Mouse (Mus musculus): ENCODE data around the gene Mars2.

Mars2 gene

DNA sequence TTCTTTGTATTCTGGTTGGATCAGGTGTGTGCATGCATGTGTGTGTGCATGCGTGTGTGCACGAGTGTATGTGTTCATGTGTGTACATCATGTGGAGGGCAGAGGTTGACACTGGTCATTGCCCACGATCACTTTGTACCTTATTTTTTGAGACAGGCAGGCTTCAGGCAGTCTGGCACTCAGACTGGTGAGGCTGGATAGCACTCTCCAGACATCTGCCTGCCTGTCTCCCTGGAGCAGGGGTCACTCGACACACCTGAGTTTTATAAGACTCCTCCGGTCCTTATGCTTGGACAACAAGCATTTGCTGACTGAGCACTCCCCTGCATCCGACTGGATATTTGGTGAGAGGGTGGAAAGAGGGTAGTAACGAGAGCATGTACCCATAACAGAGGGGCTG is 14.0 kb upstream of the Mars2 start:
- no peak for DNase-seq (ENCODE audit: extremely low spot score)

DNA sequence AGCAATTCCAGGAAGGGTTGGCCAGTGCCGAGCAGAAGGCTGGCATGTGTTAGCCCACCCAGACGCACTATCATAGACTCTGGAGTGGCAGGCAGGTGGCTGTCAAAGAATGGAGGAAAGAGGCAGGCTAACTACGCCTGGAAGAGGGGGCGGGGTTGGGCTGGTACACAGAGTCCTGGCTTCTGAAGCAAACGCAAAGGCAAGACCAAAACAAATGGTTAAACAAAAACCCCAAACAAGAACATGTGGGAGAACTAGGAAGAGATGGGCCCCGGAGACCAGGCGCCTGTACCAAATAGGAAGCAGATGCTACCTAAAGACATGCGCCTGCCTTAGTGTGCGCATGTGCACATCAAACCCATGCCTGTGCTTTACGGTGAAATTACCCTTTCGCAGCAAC is 12.9 kb upstream of the Mars2 start:
- DNase-seq (ENCODE audit: extremely low spot score) = no peak

GRCm38 (mm10) chr1:55225398-55225797 is 11.6 kb upstream of the Mars2 start:
- no peak for DNase-seq (ENCODE audit: extremely low spot score)

GRCm38 (mm10) chr1:55226011-55226857 is 10.7 kb upstream of the Mars2 start, which contains the start of gene Rftn2:
Rftn2 (minus strand) TSS chr1:55226782.
- DNase-seq (ENCODE audit: extremely low spot score) = peak; percentile 71

- no peak for DNase-seq (ENCODE audit: extremely low spot score)
Observed at GRCm38 (mm10) chr1:55227376-55227775, 9.6 kb upstream of the Mars2 start.

- no peak for DNase-seq (ENCODE audit: extremely low spot score)
Observed at GRCm38 (mm10) chr1:55228256-55228884, 8.6 kb upstream of the Mars2 start.

DNA sequence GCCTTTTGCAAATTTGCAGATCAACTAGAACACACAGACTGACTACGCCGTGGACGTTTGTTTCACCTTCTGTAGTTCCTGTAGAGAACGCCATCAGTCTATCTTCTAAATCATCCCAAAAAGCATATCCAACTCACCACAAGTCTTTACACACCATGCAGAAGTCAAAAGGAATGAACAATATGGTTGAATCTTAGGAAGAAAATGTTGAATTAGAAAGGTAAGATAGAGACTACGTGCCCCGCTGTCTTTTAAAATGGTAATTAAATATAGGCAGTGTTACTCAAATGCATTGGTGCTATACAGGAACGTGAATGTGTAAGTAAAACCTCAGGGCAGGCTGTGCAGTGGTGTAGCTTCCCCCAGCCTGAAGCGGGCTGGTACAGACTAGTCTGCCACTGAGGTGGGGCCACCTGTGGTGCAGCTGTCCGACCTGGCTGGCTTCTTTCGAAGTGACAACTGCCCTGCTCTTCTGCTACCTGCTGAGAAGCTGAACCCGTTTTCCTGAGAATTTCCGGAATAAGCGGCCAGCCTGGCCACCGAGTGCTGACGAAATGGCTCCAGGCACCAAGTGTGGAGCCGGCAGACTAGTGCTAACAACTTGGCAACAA is 2.0 kb upstream of the Mars2 start:
- no peak for DNase-seq (ENCODE audit: extremely low spot score)

DNA sequence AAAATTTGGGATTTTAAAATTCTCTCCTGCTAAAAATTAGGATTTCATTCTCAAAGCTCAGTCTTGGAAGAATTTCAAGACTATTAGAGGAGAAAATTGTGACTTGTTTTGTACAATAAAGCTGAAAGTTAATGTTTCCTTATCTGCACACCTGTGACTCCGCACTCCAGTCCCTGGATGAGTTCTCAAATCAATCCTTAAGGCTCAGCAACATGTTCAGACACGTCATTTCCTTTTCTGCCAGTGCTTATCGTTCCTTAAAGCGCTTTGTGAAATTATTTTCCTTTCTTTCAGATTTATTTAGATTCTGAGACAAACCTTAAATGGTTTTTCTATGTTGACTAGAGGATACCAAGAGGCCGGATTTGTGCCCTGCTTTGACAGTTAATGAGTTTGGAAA is 490 bp upstream of the Mars2 start:
- no peak for DNase-seq (ENCODE audit: extremely low spot score)

GRCm38 (mm10) chr1:55237643-55238161 is 725 bp downstream of the Mars2 start:
- DNase-seq (ENCODE audit: extremely low spot score) = peak; percentile 34

GRCm38 (mm10) chr1:55238496-55238895 is 1.5 kb downstream of the Mars2 start:
- DNase-seq (ENCODE audit: extremely low spot score) = no peak

DNA sequence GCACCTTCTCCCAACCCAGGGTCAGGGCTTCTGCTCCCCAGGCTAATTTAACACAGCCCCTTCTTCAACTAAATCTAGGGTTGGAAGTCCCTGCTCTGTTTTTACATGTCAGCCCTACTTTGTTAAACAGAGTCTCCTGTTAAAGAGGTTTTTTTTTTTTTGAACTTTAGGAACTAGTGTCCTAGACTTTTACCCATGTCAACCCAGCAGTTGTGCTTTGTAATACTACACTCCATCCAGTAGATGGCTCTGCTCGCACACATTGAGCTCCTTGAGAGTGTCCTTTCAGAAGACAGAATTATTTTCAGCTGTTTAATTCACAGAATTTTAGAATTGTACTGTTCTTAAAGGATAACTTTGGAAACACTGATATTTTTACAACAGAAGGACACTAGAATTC is 2.3 kb downstream of the Mars2 start:
- no peak for DNase-seq (ENCODE audit: extremely low spot score)

- DNase-seq (ENCODE audit: extremely low spot score) = no peak
Observed at GRCm38 (mm10) chr1:55246374-55246773, 9.4 kb downstream of the Mars2 start.

DNA sequence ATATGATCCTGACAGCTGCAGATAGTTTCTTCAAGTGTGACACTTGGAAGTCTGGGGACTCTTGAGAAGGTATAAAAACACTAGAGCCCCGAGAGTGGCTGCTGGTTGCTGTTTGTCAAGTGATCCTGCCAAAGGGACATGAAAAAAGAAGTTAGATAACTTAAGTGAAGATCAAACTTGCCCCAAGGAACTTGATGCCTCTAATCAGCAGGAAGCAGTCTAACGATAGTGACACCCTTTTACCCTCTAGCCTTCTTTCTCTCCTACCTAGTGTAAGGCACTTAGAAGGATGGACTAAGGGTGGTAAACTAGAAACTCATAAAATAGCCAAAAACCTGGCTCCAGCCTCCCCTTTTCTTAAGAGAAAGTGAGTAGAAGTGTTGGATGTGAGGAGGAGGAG is 27.4 kb downstream of the Mars2 start:
- DNase-seq (ENCODE audit: extremely low spot score) = no peak

- no peak for DNase-seq (ENCODE audit: extremely low spot score)
Observed at GRCm38 (mm10) chr1:55265447-55265846, 28.5 kb downstream of the Mars2 start.

DNA sequence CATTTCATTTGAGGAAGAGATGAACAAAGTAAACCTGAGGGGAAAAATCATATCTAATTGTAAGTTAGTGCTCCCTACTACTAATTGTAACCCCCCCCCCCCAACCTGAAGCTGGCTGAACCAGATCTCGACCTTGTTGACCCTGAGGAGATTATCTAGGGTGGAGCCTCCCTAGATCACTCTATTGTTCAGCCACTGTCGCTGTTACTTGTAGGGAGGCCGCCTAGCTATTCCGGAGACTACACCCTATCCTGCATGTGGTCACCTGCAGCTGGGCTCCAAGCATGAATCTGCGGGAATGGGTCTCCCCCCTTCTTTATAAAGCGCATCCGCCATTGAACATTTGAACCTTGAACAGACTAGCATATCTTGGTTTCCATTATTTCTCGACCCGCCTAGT is 42.1 kb downstream of the Mars2 start:
- no peak for DNase-seq (ENCODE audit: extremely low spot score)
